Mouse (Mus musculus): ENCODE results near the gene Cnot3. TPM values are rescaled to one million over a fixed set of nuclear protein-coding genes. Genes with fewer than 3 reads are reported as not detected.

The Cnot3 gene
- total RNA-seq, 1 experiment from 2014 or later, result 63.7 TPM

DNA sequence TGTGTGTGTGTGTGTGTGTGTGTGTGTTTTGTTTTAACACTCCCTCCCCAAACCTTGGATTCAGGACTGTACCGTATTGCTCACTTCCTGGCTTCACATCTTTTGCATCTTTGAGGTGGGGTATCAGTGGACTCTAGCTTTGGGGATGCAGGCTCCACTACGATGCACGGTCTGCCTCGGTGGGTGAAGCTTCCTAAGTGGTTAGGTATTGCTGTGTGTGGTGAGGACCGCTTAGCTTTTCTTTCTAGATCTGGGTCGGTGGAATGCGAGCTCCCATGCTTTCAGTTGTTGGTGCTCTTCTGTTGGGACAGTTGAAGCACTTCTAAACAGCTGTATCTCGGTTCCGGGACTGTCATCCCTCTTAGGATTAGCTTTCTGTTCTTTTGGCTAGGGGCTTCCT, 1.1 kb downstream of the Cnot3 start:
- no peak for DNase-seq

DNA sequence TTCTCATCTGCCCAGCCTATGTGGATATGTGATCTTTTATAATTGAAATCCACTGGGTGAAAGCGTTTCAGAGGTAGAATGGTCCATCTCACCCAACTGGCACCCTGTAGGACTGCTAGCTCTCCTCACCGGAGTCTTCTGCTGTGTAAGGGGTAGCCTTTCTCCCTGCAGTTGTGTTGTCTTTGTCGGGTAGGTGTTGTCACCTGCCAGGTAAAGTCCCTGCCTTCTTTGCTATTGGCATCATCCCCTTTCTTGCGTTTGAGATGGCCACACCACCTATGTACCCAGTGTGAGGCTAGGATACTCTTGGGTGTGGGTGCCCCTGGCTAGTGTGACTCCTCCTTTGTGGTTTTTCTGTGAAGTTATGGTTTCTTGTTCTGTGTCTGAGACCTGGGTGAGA, 1.6 kb downstream of the Cnot3 start:
- no peak for DNase-seq

DNA sequence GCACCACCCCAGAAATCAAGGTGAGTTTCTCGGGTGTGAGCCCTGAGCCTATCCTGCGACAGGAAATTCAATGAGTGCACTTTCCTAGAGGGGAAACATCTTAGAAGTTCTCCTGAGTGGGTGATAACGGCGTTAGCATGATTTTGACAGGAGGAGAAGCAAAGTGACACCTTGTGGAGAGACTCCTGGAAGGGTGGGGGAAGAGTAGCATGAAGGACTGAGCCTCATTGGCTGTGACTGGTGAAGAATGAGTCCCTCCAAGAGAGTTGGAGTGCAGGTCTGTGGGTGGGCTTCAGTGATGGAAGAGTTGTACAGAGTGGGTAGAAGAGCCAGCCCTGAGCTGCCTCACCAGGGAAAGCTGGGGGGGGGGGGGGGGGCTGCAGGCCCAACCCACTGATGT, 11.9 kb downstream of the Cnot3 start:
- no peak for DNase-seq

DNA sequence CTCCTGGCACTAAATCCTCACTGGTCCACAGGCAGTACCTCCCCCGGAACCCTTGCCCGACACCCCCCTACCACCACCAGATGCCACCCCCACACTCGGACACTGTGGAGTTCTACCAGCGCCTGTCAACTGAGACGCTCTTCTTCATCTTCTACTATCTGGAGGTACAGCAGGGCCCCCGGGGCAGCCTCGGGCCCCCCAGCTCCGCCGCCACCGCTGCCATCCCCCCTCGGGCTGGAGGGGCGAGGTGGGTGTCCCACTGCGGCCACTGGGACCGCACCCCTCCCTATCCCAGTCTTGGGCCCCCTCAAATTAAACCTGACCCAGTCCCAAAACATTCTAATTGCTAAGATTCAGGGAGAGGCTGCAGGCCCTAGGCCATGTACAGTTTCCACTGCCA, 13.5 kb downstream of the Cnot3 start:
- no peak for DNase-seq

DNA sequence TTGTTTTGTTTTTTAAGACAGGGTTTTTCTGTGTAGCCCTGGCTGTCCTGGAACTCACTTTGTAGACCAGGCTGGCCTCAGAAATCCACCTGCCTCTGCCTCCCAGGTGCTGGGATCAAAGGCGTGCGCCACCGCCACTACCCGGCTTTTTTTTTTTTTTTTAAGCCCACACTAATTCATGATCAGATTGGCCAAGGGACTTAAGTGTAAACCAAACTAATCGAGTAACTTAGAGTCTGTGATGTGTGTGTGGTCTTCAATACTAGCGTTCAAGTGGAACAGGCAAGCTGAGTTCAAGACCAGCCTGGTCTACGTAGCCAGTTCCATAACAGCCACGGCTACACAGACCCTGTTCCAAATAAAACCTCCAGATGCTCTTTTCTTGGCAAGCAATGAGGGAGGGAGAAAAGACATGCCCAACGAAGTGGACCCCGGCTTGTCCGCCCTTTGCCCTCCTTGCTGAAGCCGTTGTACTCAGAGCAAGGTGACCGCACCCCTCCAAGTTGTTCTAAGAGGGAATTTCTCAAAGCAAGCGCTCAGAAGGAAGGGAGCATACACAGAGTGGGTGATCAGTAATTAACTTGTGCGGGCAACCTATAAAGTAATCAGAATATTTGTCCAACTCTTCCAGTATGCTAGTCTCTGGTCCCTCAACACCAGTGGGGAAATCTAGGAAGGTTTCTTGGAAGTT, 19.6 kb downstream of the Cnot3 start:
- peak; percentile 34 for DNase-seq

DNA sequence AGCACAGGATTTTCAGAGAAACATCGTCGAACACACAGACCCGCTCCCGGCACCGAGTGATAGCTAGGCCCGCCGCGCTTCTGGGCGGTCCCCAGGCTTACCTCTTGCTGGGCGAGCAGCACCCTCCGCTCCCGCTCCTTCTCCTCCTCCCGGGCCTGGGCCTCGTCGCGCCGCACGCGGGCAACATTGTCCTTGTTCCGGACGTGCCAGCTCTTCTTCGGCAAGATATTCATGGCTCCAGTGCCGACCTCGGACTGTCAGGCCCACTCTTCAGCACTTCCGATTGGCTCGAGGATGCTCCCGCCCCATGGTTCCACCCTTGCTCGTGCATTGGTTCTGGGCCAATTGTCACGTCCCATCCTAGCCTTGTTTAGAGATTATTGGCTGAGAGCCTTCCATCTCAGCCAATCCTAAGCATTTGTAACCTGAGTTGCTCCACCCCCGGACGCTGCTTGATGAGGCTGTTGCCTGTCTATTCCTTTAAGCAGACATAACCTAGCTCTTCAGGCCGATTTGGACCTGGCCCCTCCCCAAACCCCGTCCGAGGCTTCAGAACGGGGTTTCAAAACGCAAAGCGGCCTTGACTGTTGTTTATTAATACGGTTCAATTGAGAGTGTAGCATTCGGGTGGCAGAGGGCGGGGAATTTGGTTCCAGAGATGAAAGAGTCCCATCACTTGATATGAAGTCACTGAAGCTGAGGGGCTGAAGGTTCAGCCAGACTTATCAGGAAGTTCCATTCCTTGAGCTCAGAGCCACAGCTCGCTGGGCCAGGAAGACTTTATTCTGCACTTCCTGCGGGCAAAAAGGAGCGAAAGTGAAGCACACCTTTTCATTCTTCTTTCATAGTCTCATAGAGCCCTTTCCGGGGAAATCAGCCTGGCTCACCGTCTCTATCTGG, 20.4 kb downstream of the Cnot3 start, which contains the start of gene Leng1:
Leng1 (minus strand) TSS at position 626 of the 900 bp plus-strand sequence.
- DNase-seq, result peak; percentile 97

DNA sequence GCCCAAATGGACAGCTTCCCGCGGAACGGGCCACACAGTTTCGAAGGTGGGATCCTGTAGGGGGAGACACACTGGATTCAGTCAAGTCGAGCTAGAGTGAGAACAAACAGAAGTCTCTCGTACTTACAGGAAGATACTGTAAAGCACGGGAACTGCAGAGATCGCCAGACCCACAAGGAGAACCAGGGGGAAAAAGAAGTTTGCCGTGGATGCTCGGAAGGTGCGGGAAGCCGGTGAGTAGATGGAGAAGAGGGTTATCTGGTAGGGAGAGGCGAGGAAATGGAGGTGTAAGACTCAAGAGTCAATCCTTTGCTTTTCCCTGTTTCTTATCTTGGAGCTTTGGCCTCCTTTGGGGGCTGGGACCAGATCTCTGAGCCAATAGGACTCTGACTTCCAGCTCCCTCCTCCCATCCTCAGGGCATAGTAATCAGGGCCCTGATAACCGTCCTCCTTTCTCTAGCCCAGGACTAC, 21.9 kb downstream of the Cnot3 start:
- peak; percentile 54 for DNase-seq

DNA sequence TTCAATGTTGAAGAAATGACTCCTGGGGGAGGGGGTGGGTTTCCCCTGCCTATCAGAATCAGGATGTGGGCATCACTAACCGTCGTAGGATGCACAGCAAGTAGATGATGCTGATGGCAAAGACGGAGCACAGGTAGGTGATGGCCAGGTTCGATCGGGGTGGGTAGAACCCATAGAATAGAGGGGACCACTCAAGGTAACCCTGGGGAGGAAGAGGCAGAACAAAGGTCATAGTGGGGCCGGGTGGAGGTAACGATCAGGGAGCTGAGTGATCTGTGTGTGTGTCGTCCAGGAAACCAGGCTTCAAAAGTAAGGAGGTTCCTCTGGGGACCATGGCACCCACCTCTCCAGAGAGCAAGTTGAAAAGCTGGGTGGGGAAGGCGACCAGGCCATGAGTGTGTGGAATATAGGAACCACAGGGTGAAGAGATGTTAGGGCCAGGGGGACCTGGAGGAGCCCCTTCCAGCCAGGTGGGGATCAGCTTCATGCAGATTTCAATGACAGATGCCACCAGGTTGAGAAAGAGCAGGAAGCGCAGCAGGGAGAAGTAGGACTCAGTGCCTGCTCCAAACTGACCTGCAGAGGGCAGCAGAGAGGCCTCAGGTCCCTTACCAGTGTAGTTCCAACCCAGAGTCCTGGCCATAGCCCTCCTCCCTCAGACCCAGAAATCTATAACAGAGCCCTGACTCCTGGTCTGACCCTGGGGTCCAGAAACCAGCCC, 29.6 kb downstream of the Cnot3 start:
- DNase-seq, result peak; percentile 91

DNA sequence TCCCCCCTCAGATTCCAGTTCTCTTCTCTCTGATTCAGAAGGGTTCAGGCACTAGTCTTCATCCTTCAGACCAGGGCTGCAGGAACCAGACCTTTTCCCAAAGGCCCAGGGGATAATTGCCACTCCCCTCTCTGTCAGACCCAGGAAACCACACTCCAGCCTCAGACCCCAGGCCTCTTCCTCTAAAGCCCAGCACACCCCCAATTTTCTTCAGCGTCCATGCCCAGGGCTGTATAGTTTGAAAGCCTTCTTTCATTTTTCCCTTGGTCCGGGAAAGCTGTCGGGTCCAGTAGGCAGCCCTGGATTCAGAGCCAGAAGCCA, 30.1 kb downstream of the Cnot3 start:
- no peak for DNase-seq

DNA sequence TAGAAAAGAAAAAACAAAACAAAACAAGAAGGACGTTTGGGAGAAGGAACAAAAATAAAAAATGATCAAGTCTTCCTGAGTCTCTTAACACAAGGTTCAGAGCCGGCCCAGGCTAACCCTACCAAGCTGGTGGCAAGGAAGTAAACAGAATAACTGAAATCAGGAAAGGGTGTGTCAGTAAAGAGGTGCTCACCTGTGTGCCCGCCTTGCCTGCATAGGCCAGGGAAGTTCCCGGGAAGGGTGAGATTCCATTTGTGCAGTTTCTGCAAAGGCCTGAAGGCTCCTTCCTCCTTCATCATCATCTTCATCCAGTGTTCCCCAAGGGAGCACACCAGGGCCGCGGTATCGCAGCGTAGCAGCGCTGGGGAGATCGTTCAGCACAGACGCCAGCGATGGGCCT, 31.3 kb downstream of the Cnot3 start:
- no peak for DNase-seq

DNA sequence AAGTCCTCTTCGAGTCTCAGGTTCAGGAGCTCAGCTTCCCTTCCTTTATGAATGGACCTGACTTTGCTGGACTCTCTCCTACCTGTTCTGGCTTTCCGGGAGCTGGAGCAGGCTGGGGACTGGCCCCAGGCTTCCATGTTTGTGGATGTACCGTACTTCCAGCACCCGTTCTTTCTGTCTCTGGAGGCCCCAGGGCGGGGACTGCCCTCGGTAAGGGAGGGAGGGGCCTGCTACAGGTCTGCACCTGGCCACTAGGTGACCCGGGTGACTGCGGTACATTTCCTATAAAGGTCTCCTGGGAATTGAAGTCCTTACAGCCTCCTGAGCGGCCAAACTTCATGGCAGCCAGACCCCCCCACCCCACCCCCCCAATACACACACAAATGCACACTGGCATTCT, 32.3 kb downstream of the Cnot3 start, which contains the start of gene Tmc4:
Tmc4 (minus strand) TSS at position 212 of the 400 bp plus-strand sequence.
- no peak for DNase-seq

DNA sequence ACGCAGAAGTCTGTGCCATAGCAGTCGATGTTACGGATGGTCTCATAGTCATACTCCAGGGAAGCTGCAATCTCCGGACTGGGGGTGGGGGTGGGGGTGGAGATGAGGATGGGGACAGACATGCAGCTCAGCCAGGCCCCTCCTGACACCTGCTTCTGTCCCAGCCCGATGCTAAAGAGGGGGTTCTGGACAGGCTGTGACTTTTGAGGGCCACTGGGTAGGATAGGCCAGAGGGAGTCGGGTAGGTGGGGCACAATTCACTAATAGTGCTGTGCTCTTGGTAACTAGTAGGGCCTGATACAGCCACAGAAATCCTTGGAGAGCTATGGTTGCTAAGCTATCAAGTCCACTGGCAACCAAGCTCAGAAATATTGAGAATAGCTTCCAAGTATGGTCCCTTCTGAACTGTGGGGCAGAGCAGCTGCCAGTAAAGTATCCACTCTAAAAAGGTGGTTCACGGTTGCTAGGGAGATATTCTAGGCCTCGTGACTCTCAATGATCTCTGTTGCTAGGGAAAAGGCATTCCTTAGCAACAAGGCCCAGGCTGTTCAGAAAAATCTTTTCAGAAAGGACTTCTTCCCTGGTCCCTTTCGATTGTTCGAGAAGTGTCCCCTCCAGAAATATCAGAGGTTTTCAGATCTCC, 39.0 kb downstream of the Cnot3 start:
- DNase-seq, result no peak

DNA sequence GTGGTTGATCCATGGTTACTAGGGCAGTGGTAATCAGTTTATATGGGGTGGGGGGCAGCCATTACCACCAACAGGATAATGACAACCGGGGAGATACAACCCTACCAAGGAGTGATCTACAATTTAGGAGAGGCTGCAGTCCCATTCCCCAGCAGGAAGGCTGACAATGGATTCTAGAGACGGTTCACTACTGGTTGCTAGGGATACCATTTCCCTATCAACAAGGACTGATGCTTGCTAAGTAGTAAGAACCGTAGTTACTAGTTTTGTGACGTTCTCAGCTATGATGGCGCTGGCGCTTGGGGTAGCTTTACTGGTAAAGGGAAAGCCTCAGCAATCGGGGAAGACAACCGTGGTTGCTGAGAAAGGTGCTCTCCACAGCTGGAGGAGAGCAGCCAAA, 39.6 kb downstream of the Cnot3 start:
- DNase-seq, result no peak

DNA sequence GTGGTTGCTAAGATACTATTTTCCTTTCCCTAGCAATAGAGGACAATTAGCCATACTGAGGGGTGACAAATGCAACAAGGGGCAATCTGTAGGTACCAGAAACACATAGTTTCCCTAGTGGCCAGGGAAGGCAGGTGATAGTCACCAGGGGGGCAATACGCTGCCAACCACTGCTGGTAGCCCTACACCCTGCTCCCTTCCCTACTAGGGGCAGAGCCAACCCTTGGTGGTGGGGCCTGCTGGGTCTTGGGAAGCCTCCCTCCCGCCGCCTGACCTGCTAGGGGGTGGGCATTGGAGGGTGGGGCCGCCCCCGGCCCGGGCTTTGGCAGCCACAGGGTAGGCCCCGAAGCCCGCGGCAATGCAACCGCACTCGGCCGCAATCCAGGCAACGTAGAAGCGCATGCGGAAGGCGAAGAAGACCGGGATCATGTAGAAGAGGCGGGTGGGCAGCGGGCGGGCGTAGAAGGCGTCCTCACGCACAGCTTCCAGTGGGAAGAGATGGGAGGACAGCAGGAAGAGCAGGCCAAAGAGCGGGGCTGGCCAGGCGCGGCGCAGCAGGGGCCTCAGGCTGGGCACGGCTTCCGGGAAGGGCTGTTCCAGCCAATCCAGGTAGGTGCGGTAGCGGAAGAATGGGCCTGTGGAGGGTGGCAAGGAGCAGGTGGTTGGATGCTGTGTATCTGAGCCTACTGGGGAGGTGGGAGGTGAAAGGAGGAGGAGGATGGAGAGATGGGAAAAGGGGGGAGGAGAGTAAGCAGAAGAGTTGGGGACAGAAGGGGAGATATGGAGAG, 40.5 kb downstream of the Cnot3 start:
- DNase-seq, result no peak

DNA sequence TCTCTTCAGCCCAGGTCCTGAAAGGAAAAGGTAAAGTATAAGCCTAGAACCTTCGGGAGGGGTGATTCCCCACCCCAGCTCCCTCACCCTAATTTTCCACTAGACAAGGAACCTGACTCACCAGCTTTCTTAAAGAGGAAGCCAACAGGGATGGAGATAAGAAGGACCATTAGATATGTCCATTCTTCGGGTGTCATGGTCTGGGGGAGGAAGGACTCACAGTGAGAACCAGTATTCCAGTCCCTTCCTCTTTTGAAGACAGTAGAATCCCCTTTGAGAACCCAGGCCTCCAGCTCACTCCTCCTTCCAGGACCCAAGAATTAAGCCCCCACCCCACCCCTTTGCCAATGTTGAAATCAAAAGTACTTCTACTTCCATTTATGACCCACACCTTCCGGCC, 46.9 kb downstream of the Cnot3 start:
- no peak for DNase-seq

DNA sequence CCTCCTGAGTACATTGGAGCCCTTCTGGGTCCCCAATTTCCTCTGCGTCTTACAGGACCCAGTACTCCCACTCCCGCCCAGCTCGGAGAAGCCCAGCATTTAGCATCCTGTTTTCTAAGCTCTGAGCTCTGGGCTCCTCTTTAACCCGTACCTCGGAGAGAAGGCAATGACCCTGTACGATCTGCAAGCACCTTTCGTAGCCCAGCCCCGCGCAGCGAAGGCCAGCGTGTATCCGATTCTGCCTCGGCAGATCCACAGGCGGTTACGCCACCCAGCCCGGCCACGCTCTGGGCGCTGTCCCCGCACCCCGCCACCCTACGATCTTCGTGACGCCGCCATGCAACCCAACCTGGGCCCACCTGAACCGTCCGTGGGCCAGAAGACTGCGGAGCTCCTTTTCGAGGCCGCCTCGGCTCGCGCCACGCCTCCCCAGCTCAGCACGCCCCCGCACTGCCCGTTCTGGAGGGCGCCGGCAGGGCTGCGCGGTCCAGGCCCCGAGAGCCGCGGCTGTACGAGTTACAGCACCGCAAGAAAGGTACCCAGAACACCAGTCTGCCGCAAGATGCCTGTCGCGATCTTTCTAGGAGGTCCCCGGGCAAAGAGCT, 47.4 kb downstream of the Cnot3 start, which contains the start of gene Tsen34:
Tsen34 (plus strand) TSS at position 482 of the 605 bp plus-strand sequence.
- DNase-seq, result no peak

DNA sequence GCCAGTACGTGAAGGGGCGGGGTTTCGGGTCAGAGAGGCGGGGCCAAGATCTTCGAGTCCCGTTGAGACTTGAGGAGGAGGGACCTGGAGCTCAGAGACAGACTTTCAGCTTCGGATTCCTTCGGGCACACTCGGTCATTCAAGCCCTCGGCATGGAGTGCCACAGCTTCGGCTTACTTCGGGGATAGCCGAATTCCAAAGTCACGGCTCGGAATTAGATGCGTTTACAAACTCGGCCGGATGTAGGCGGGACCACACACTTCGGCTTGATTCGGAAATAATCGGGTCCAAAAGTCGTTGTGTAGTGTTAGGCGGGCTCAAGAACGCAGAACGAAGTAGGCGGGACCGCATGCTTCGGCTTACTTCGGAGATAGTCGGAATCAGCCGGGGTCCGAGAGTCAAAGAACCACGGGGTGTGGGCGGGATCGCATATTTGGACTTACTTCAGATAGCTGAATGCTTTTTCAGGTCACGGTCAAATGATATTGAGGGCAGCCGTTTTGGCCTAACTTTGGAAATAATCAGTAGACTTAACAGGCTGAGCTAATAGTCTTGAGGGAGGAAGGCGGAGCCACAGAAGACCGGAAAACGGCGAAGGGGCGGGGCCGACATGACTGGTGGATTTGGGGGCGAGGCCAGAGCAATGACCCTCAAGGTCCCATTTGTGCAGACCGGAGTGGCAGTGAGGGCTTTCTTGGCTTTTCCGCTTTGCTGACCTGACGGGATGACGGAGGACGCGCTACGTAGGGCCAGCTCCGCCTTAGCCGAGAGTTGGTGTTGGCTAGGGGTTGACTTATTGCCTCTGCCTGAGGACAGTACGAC, 48.1 kb downstream of the Cnot3 start, which contains the start of gene Mboat7:
Mboat7 (minus strand) TSS at position 537 of the 822 bp plus-strand sequence.
- DNase-seq, result peak; percentile 98

DNA sequence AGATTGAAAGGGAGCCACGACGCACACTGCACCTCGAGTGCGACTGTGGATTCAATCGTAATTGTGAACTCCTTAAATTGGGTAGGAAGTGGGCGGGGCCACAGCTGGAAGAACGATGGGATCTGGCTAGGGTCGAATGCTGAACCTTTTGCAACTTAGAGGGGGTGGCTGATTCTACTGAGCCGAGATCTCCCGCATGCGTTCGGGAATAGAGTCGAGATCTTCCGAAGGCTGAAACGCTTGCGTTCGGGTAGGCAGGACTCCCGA, 48.7 kb downstream of the Cnot3 start:
- no peak for DNase-seq

DNA sequence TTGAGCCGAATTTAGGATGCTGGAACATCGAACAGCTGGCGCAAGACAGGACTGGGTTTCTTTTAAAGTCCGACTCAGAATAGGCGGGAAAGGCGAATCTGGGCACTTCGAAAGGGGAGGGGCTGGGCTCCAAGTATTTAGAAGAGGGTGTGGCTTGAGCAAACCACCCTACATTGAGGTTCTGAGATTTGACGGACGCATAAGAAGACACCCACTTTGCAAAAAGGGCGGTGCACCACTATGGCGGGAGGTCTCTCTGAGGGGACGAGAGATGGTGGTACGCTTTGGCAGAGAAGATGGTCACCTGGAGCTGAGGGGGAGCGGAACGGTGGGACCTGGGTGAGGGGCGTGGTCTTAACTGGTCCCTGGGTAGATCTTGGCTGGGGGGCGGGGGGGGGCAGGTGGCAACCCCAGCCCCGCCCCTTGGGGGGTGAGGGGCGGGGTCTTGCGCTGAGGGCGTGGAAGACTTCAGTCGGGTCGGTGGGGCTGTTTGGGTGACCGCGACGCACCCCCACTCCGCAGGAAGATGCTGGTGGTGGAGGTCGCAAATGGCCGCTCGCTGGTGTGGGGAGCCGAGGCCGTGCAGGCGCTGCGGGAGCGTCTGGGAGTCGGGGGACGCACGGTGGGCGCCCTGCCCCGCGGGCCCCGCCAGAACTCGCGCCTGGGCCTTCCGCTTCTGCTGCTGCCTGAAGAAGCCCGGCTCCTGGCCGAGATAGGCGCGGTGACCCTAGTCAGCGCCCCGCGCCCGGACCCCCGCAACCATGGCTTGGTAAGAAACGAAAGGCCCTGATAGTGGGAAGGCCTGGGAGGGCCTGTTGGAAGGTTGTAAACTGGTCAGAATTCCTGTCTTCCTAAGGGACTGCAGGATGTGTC, 49.2 kb downstream of the Cnot3 start:
- peak; percentile 86 for DNase-seq

All from adrenal gland, postnatal 14 days (tissue).